Mouse (Mus musculus) monocyte, adult 5-6 weeks (primary cell): Measurements from ENCODE around the gene Ifitm2. TPM values are rescaled to one million over a fixed set of nuclear protein-coding genes. Genes with fewer than 3 reads are reported as not detected.
"Not testable (repeated sequence)": the region's sequence is repeated elsewhere in the genome, so short reads cannot be mapped to it uniquely, and the experiment has no call there.

Experiments used
- ATAC-seq: fragments of 153-309, 156-312 bp; replicated peaks from 2 replicates; pipeline ENCODE4 v1.8.0; 2017; ENCODE audit warnings: mild to moderate bottlenecking; ENCODE audit not compliant: low TSS enrichment, insufficient number of reproducible peaks, severe bottlenecking, poor library complexity, low FRiP score
- total RNA-seq: library from RNA; stranded (forward); fragments of 200-1000, 200-491, 200-594 nt; gene quantifications from 3 replicates; pipeline ENCODE4 v1.2.3, GENCODE M21; 2017

Ifitm2 gene
- total RNA-seq, 1 experiment from 2014 or later, result 367 TPM

- ATAC-seq, result no peak
Measured at GRCm38 (mm10) chr7:140971479-140972171, 15.8 kb upstream of the Ifitm2 start.

GRCm38 (mm10) chr7:140970931-140971330 lies 15.1 kb upstream of the Ifitm2 start:
- 0 out of 2 replicates have a peak, but pooled peaks have one; percentile 25 for ATAC-seq

DNA sequence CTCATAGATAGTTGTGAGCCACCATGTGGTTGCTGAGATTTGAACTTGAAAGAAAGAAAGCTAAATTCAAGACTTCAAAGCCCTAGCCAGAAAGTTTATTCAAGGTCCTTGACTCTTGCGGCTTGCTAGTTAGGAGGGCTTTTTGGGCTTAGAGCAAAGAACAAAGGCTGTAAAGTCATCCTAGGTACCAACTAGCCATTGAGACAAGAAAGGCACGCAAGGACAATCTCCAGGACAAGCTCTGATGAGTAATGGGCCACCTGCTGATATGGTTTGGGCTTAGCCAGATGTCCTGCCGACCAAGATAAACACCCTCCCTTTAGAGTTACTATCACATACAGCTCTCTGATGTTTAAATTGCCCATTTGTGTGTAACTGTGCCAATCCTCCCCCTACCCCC lies 12.9 kb upstream of the Ifitm2 start:
- not testable (repeated sequence) for ATAC-seq

DNA sequence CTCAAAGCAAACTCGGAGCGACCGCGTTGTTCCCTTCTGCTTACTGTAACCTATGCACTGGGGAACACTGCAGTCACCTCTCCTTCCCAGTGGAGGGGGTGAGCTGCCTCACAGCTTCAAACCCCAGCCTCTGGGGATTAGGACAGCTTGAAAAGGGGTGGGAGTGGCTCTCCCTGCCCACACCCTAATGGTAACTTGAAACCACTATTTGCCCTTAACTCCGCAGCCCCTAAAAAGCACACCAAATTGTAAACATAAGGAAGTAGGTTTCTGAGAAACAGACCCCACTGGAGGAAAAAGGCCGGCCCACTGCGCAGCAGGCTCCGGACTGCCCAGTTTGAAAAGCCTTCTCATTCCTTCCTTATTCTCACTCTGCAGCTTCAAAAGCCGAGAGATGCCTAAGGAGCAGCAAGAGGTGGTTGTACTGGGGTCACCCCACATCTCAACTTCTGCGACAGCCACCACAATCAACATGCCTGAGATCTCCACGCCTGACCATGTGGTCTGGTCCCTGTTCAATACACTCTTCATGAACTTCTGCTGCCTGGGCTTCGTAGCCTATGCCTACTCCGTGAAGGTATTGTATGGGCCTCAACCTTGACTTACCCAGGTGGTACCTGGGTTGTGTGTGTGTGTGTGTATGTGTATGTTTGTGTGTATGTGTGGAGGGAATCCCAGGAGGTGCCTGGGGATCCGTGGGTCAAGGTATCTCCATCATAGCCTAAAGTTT lies 12.2 kb upstream of the Ifitm2 start:
- ATAC-seq, result no peak

GRCm38 (mm10) chr7:140966921-140967320 lies 11.1 kb upstream of the Ifitm2 start, which contains the start of gene Ifitm1:
TSS of gene Ifitm1 (plus strand) at chr7:140967221.
- ATAC-seq, result no peak

DNA sequence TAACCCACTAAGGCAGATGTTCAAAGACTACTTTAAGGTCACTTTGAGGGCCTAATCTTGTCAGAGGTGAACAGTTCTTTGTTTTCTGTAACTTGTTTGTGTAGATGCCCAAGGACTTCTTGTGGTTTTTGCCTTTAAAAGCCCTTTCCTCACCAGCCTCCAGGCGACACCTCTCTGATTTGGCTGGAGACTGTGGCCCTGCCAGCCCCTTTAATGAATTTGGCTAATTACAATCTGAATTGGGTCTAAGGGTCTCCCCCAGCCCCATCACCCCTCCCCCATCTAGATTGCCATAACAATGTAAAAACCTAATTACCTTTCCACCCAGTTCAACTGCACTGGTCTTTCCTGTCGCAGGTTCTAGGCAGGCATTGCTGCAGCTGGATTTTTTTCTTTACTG lies 6.9 kb upstream of the Ifitm2 start:
- ATAC-seq, result no peak

DNA sequence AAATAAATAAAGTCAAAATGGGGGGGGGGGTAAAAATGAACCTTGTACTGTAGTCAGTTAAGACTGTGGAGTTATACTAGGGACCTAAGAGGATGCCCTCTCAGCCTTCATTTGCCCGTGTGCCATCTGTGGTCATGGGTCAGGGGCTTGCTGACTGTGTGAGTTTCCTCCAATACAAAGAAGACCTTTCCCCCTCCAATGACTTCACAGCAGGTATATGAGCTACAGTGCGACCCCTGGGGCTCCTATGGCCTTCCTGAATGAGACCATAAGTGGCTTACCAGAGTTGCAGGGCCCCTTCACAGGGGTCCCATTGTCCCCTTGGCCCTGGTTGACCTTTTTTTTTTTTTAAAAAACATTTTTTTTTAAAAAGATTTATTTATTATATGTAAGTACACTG lies 5.6 kb upstream of the Ifitm2 start:
- no peak for ATAC-seq

DNA sequence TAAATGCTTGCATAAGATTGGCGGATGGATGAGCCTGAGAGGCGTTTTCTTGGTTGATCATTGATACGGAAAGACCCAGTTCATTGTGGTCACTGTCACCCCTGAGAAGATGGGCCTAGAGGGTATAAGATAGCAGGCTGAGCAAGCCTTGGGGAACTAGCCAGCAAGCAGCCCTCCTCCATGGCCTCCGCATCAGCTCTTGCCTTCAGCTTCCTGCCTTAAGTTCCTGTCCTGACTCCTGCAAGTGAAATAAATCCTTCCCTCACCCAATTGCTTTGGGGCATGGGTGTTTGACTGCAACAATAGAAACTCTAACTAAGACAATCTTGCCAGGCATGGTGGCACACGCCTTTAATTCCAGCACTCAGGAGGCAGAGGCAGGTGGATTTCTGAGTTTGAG lies 4.2 kb upstream of the Ifitm2 start:
- no peak for ATAC-seq

DNA sequence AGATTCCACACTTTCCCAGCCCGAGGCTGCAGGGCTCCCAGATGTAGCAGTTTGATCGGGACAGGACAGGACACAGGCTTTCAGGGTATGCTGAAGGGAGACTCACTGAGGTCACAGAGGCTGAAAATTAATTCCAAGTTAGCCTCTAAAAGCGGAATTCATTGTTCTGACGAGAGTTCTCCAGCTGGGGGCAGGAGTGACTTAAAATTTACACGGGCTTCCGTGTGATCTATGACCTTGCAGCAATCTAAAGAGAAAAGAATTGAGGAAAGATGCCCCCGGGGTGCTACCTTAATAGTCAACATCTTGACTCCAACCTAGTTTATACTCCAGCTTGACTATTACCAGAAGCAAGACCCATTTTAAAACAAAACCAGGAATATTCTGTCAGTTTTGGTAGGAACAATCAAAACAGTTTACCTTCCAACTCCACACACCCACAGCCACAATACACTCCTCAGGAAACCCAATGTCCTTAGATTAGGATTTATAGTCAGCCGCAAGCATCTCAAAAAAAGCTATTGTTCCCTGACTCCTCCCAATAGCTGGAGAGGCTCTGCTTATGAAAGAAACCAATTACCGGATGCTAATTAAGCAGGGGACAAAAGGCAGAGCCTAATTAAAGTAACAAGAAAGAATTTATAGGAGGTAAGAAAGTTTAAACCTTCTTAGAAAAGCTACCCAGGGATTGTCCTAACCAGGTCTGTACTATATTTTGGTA lies 3.6 kb upstream of the Ifitm2 start:
- ATAC-seq, result no peak

DNA sequence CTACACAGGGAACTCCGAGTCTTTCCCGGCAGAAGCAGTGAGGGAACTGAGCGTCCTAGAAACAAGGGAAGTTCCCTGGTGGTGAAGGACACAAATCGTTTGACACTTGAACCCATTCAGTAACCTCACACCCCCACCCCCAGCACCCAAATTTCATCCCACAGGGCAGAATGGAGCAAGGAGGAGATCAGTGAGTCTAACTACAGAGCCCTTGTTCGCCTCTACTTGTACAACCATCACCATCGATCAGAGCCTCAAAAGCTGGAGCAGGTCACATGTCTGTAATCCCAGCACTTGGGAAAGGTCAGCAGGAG lies 726 bp upstream of the Ifitm2 start:
- no peak for ATAC-seq

DNA sequence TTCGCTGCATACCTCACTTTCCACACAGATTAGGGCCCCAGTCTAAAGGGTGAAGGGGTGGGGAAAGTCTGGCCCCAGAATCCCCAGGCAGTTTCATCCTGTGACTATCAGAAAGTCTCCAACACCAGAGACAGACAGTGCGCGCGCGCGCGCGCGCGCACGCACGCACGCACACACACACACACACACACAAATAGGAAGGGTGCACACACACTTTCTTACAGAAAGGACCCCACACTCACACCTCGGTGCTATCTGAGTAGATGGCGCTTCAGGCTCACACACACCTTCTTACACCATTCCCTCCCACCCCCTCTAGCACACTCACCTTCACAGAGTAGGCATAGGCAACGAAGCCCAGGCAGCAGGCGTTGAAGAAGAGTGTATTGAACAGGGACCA lies 445 bp downstream of the Ifitm2 start:
- no peak for ATAC-seq

DNA sequence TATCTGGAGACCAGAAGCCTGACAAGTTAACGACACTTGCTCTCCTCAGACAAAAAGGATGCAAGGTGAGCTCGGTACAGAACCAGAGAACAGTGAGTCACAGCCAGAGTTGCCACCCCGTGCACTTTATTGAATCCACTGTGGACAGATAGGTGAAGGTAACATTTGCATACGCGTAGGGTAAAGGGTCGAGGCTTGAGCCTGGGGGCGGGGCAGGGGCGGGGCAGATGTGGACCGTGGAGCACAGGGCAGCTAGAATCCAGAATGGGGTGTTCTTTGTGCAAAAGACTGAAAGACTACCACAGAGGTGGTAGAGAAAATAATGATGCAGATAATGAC lies 1.1 kb downstream of the Ifitm2 start:
- 0 out of 2 replicates have a peak, but pooled peaks have one; percentile 1 for ATAC-seq

DNA sequence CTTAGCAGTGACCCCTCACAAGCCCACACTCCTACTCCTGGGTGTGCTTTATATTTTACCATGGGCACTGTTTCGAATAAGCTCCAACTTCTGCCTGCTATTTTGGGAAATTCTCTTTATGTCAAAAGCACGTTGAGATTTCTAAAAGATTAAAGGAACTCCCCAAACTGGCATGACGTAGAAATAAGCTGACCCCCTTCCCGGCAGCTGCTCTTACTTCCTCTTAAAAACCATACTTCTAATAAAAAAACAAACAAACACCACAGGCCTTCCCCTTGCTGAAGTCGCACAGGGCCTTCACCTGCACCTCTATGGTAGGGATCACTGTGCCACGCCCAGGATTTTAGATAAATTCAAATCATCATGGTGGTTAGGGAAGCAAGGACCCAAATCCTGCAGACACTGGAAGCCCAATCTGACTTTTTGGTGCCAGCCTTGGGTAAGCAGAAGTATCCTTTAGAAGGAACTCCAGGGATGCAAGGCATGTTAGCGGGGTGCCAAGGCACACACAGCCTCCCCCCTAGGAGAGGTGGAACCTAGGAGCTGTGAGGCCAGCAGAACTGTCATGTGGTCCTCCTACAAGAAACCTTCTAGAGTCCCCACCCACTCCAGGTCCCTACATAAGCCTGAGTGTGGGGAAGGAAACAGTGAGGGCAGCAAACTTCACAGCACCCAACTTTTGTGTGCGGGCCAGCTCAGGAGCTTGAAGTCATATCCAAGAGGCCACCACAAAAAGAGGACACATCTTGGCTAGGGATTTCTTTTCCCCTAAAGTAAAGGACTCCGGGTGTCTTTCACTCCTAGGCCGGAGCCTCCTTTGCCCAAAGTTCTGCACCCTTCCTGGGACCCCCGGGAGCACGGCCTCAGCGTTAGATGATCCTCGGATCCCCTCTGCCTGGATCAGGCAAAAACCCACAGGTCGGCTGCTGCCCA lies 1.7 kb downstream of the Ifitm2 start:
- ATAC-seq, result peak; percentile 62

- no peak for ATAC-seq
Measured at GRCm38 (mm10) chr7:140953133-140953532, 2.7 kb downstream of the Ifitm2 start.

GRCm38 (mm10) chr7:140952441-140952840 lies 3.3 kb downstream of the Ifitm2 start:
- no peak for ATAC-seq

DNA sequence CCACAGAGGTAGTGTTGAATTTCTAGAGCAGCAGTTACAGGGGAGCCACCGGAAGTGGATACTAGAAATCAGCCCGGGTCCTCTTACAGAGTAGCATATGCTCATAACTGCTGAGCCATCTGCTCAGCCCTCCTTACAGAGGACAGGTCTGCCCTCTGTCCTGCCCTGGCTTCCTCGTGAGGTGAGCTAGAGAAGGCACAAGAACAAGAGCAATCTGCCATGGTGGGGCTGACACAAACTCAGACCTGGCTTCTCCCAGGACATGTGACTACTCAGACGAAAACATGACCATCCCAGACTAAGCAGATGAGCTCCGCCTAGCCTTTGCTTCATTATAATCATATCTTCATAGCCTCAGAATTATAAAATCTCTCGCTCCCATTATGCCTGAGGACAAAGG lies 4.0 kb downstream of the Ifitm2 start:
- no peak for ATAC-seq

- ATAC-seq, result no peak
Measured at GRCm38 (mm10) chr7:140951051-140951450, 4.7 kb downstream of the Ifitm2 start.

- no peak for ATAC-seq
Measured at GRCm38 (mm10) chr7:140949824-140950530, 5.8 kb downstream of the Ifitm2 start, which contains the start of gene Ifitm5. TSS of gene Ifitm5 (minus strand) at chr7:140950291.
